Mouse (Mus musculus) CH12.LX (cell line): ENCODE data around the gene Hacd1. TPM values are rescaled to one million over a fixed set of nuclear protein-coding genes. Genes with fewer than 3 reads are reported as not detected.

Experiments
- DNase-seq: peaks from one replicate; pipeline ENCODE4 v3.0.0-alpha.2; 2013; ENCODE audit errors: extremely low read depth
- H3K27ac ChIP-seq: 2 replicates; pipeline ENCODE4 v1.5.1; 2012; ENCODE audit warnings: low read depth, mild to moderate bottlenecking, control low read depth, moderate library complexity; ENCODE audit not compliant: insufficient read depth
- H3K27me3 ChIP-seq: replicated peaks from 2 replicates; pipeline ENCODE3; 2012; ENCODE audit warnings: inconsistent platforms
- H3K36me3 ChIP-seq, 2 experiments: replicated peaks in 1 of 2; 2 replicates each; pipeline versions ENCODE3 to v1.6.1; 2012; ENCODE audit warnings: inconsistent platforms in 1 of 2, low read length in 1 of 2, mild to moderate bottlenecking in 1 of 2, mixed read lengths in 1 of 2, moderate library complexity in 1 of 2; ENCODE audit not compliant: control insufficient read depth in 1 of 2, insufficient read depth in 1 of 2
- H3K4me1 ChIP-seq, 2 experiments: 2 replicates each; pipeline ENCODE4 v1.6.1; 2012; ENCODE audit warnings: inconsistent platforms in 1 of 2, moderate library complexity in 1 of 2; ENCODE audit not compliant: insufficient read depth in 2 of 2, control insufficient read depth in 1 of 2
- H3K4me2 ChIP-seq: 2 replicates; pipeline ENCODE4 v1.6.1; 2012; ENCODE audit warnings: low read depth, mild to moderate bottlenecking, control low read depth; ENCODE audit not compliant: poor library complexity, insufficient read depth, severe bottlenecking
- H3K4me3 ChIP-seq, 3 experiments: fragments of 150-350 bp in 1 of 3; sonication (generic) in 1 of 3; replicated peaks in 1 of 3; 2 replicates each; pipeline versions ENCODE3 to v1.5.1; 2011 to 2012; ENCODE audit warnings: low read depth in 2 of 3, low read length in 2 of 3, mild to moderate bottlenecking in 2 of 3, moderate library complexity in 2 of 3, control low read depth in 1 of 3, improper control_type of control experiment in 1 of 3, inconsistent platforms in 1 of 3, mixed read lengths in 1 of 3; ENCODE audit not compliant: poor library complexity in 1 of 3
- H3K79me2 ChIP-seq: replicated peaks from 2 replicates; pipeline ENCODE4 v1.6.1; 2012; ENCODE audit warnings: mild to moderate bottlenecking, moderate library complexity; ENCODE audit not compliant: control insufficient read depth, poor library complexity, insufficient read depth, severe bottlenecking; ENCODE audit errors: extremely low read depth
- H3K9ac ChIP-seq: 2 replicates; pipeline ENCODE4 v1.6.1; 2012; ENCODE audit warnings: low read depth, mild to moderate bottlenecking, control low read depth, moderate library complexity; ENCODE audit not compliant: insufficient read depth
- H3K9me3 ChIP-seq: replicated peaks from 2 replicates; pipeline ENCODE3; 2012; ENCODE audit warnings: low read length, inconsistent platforms, mixed read lengths
- CTCF ChIP-seq, 2 experiments: IDR thresholded peaks in 1 of 2; conservative IDR thresholded peaks in 1 of 2; 2 replicates each; pipeline ENCODE4 v1.5.1; 2011 to 2012; ENCODE audit warnings: low read depth in 2 of 2, low read length in 2 of 2, improper control_type of control experiment in 1 of 2, inconsistent platforms in 1 of 2, mild to moderate bottlenecking in 1 of 2, moderate library complexity in 1 of 2
- GABPA ChIP-seq: IDR thresholded peaks from 2 replicates; pipeline ENCODE4 v1.6.1; 2012; ENCODE audit warnings: low read depth, low read length, improper control_type of control experiment, inconsistent platforms; ENCODE audit not compliant: insufficient replicate concordance
- HCFC1 ChIP-seq: IDR thresholded peaks from 2 replicates; pipeline ENCODE4 v1.6.1; 2012; ENCODE audit warnings: low read depth, mild to moderate bottlenecking, inconsistent platforms, low read length, improper control_type of control experiment
- JUN ChIP-seq: IDR thresholded peaks from 2 replicates; pipeline ENCODE4 v1.6.1; 2011; ENCODE audit warnings: low read depth, mild to moderate bottlenecking, low read length, improper control_type of control experiment, moderate library complexity; ENCODE audit not compliant: insufficient read depth
- MAX ChIP-seq: IDR thresholded peaks from 2 replicates; pipeline ENCODE4 v1.6.1; 2011; ENCODE audit warnings: low read length, improper control_type of control experiment
- MAZ ChIP-seq: IDR thresholded peaks from 2 replicates; pipeline ENCODE4 v1.6.1; 2012; ENCODE audit warnings: low read depth, mild to moderate bottlenecking, inconsistent platforms, low read length, improper control_type of control experiment, moderate library complexity
- MEF2A ChIP-seq: IDR thresholded peaks from 2 replicates; pipeline ENCODE4 v1.6.1; 2014; ENCODE audit warnings: low read depth, mild to moderate bottlenecking, inconsistent platforms, low read length, improper control_type of control experiment, borderline replicate concordance
- MXI1 ChIP-seq: IDR thresholded peaks from 2 replicates; pipeline ENCODE4 v1.6.1; 2011; ENCODE audit warnings: mild to moderate bottlenecking, low read depth, low read length, improper control_type of control experiment
- MYC ChIP-seq: IDR thresholded peaks from 2 replicates; pipeline ENCODE4 v1.6.1; 2011; ENCODE audit warnings: low read depth, mild to moderate bottlenecking, improper control_type of control experiment, low read length
- NELFE ChIP-seq: IDR thresholded peaks from 2 replicates; pipeline ENCODE4 v1.6.1; 2011; ENCODE audit warnings: low read depth, low read length, improper control_type of control experiment
- POLR2A ChIP-seq: IDR thresholded peaks from 2 replicates; pipeline ENCODE4 v1.6.1; 2011; ENCODE audit warnings: low read depth, mild to moderate bottlenecking, improper control_type of control experiment, low read length
- POLR2AphosphoS2 ChIP-seq: IDR thresholded peaks from 2 replicates; pipeline ENCODE4 v1.6.1; 2011; ENCODE audit warnings: low read depth, low read length, improper control_type of control experiment
- RAD21 ChIP-seq: IDR thresholded peaks from 2 replicates; pipeline ENCODE4 v1.6.1; 2011; ENCODE audit warnings: low read depth, mild to moderate bottlenecking, low read length, improper control_type of control experiment, moderate library complexity
- RCOR1 ChIP-seq: conservative IDR thresholded peaks from 2 replicates; pipeline ENCODE4 v1.6.1; 2012; ENCODE audit warnings: low read depth, mild to moderate bottlenecking, inconsistent platforms, low read length, improper control_type of control experiment
- SIN3A ChIP-seq: IDR thresholded peaks from 2 replicates; pipeline ENCODE4 v1.6.1; 2012; ENCODE audit warnings: low read length, improper control_type of control experiment, inconsistent platforms
- TBP ChIP-seq: conservative IDR thresholded peaks from 2 replicates; pipeline ENCODE4 v1.6.1; 2011; ENCODE audit warnings: low read depth, low read length, improper control_type of control experiment
- USF2 ChIP-seq: conservative IDR thresholded peaks from 2 replicates; pipeline ENCODE4 v1.6.1; 2011; ENCODE audit warnings: low read depth, low read length, improper control_type of control experiment
- ZMIZ1 ChIP-seq: IDR thresholded peaks from 2 replicates; pipeline ENCODE4 v1.6.1; 2012; ENCODE audit warnings: low read depth, mild to moderate bottlenecking, inconsistent platforms, low read length, improper control_type of control experiment
- ZNF384 ChIP-seq: IDR thresholded peaks from 2 replicates; pipeline ENCODE4 v1.6.1; 2012; ENCODE audit warnings: low read depth, low read length, improper control_type of control experiment, inconsistent platforms
- dilution Hi-C: fragments of 300-500 bp; cut with MboI; formaldehyde crosslinking; loops from 2 replicates; pipeline ENCODE4 v1.14.3; 2020; ENCODE audit warnings: low sequenced_read_pairs; ENCODE audit not compliant: extremely low pct_unique_long_range_greater_than_20kb, extremely low pct_ligation_motif_present
- in situ Hi-C: fragments of 300-500 bp; cut with MboI; formaldehyde crosslinking; loops from 3 replicates; pipeline ENCODE4 v1.14.3; 2019; ENCODE audit warnings: low sequenced_read_pairs, low pct_ligation_motif_present, low pct_unique_long_range_greater_than_20kb, mixed read lengths
- polyA plus RNA-seq: library from polyadenylated mRNA; unstranded; fragments of >175 nt; gene quantifications from 2 replicates; pipeline ENCODE4 v1.2.1, GENCODE M21; 2012; ENCODE audit warnings: low read depth; ENCODE audit not compliant: insufficient read length
- total RNA-seq, 2 experiments: library from RNA; depleted of rRNA; stranded (reverse); fragments of 300-350 nt in 1 of 2; fragments of >200 nt in 1 of 2; gene quantifications; 2 replicates each; pipeline ENCODE4 v1.2.3; 2012 to 2014

The Hacd1 gene
- total and polyA plus RNA-seq, 3 experiments: 18.3 to 55.4 (median 28.5) TPM

DNA sequence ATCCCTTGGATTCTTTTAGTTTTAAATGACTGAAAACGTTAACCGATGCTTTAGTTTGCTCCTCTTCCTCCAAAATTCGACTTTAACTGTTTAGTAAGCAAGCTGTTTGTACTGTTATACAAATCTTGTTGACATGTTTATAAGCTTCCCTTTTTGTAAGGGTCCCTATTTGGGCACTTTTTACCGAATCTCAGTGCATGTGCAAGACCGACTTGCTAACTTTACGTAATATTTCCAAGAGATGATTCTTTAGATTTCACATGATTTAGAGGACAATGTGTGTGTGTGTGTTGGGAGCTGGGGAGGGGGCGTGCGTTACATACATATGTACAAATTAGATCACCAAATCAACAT is 17.1 kb upstream of the Hacd1 start:
- TF ChIP-seq MEF2A: no peak
- no peak for TF ChIP-seq GABPA
- TF ChIP-seq USF2: no peak
- dilution Hi-C loops (no loop called here), in situ Hi-C loops (no loop called here)
- peaks cover 5% of the 10 kb centered on the region; the same call in 1 of the 2 replicates for H3K79me2 ChIP-seq
- peak overlapping the region; percentile 98 for H3K4me2 ChIP-seq
- H3K4me3 ChIP-seq: peak overlapping the region; percentile 88 to 96 (median 91)
- DNase-seq: no peak
- H3K4me1 ChIP-seq: peaks cover 0 to 22% of the 10 kb centered on the region in 2 experiments; a peak in 2 of 4 replicates
- H3K36me3 ChIP-seq: no peaks in the 10 kb centered on the region
- H3K9ac ChIP-seq: peak overlapping the region; percentile 76
- no peaks in the 10 kb centered on the region for H3K9me3 ChIP-seq
- no peak overlapping the region for H3K27ac ChIP-seq
- H3K27me3 ChIP-seq: no peaks in the 10 kb centered on the region

DNA sequence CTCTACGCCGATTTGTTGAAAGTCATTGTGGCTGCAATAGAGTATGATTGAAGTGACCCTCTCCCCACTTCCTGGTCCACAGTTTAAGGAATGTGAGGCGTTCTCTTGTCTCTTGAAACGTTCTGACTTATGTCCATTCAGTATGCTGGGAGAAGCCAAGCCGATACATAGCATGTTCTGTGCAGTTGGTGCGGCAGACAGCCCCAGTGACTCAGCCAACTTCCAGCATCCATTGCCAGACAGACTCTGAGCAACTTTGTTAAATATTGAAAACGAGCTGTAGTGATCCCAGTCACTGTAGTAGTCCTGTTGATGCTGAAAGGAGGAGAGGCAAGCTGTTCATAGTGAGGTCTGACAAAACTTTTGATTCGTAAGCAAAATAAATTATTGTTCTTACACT is 14.5 kb upstream of the Hacd1 start:
- H3K4me1 ChIP-seq: peaks cover 0 to 13% of the 10 kb centered on the region in 2 experiments; a peak in 2 of 4 replicates
- no peak overlapping the region for H3K4me3 ChIP-seq
- TF ChIP-seq RAD21: no peak
- TF ChIP-seq TBP: no peak
- TF ChIP-seq ZMIZ1: no peak
- TF ChIP-seq POLR2A: no peak
- TF ChIP-seq HCFC1: no peak
- no peak for TF ChIP-seq JUN
- TF ChIP-seq MAZ: no peak
- no peak for TF ChIP-seq MAX
- TF ChIP-seq SIN3A: no peak
- TF ChIP-seq MXI1: no peak
- no peak for TF ChIP-seq ZNF384
- TF ChIP-seq POLR2AphosphoS2: no peak
- TF ChIP-seq CTCF (conservative IDR thresholded peaks at IDR 0.05 in 1 of 2, IDR thresholded peaks at IDR 0.05 in 1 of 2; ENCODE audit: low read depth in 2 of 2, low read length in 2 of 2): no peak
- no peak for TF ChIP-seq MYC
- no peak for TF ChIP-seq GABPA
- no peaks in the 10 kb centered on the region for H3K27me3 ChIP-seq
- H3K9me3 ChIP-seq: no peaks in the 10 kb centered on the region
- dilution Hi-C loops: no loop called here
- DNase-seq: no peak
- H3K9ac ChIP-seq: no peak overlapping the region
- peaks cover 5% of the 10 kb centered on the region; the same call in 1 of the 2 replicates for H3K79me2 ChIP-seq
- in situ Hi-C loops: no loop called here
- no peak overlapping the region for H3K4me2 ChIP-seq
- H3K36me3 ChIP-seq: no peaks in the 10 kb centered on the region
- H3K27ac ChIP-seq: no peak overlapping the region

DNA sequence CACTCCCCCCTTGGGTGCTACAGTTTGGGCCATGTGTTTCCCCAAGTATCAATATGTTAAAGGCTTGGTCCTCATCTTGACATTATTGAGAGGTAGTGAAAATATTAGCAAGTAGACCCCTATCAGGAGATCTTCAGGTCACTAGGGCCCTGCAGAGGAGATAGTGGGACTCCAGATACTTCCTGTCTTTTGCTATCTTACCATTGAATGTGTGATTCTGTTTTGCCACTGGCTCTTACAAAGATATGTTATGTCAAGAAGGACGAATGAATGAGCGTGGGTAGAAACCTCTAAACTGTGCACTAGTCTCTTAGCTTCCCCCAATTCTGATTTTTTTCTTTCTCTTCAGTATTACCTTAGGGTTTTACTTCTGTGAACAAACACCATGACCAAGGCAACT is 13.1 kb upstream of the Hacd1 start:
- no peaks in the 10 kb centered on the region for H3K27me3 ChIP-seq
- no peak overlapping the region for H3K27ac ChIP-seq
- no peaks in the 10 kb centered on the region for H3K79me2 ChIP-seq
- no peak for DNase-seq
- dilution Hi-C loops (no loop called here), in situ Hi-C loops (no loop called here)
- no peak overlapping the region for H3K9ac ChIP-seq
- H3K4me1 ChIP-seq: peaks cover 0 to 7% of the 10 kb centered on the region in 2 experiments; a peak in 1 of 4 replicates
- H3K4me2 ChIP-seq: no peak overlapping the region
- TF ChIP-seq POLR2A (no peak), MXI1 (no peak), GABPA (no peak), JUN (no peak), RCOR1 (no peak), NELFE (no peak)
- no peaks in the 10 kb centered on the region for H3K9me3 ChIP-seq
- H3K4me3 ChIP-seq: no peak overlapping the region
- no peaks in the 10 kb centered on the region for H3K36me3 ChIP-seq
